Comparison of ENCODE assay signal across 8 mouse cellular contexts in the genomic region with DNA sequence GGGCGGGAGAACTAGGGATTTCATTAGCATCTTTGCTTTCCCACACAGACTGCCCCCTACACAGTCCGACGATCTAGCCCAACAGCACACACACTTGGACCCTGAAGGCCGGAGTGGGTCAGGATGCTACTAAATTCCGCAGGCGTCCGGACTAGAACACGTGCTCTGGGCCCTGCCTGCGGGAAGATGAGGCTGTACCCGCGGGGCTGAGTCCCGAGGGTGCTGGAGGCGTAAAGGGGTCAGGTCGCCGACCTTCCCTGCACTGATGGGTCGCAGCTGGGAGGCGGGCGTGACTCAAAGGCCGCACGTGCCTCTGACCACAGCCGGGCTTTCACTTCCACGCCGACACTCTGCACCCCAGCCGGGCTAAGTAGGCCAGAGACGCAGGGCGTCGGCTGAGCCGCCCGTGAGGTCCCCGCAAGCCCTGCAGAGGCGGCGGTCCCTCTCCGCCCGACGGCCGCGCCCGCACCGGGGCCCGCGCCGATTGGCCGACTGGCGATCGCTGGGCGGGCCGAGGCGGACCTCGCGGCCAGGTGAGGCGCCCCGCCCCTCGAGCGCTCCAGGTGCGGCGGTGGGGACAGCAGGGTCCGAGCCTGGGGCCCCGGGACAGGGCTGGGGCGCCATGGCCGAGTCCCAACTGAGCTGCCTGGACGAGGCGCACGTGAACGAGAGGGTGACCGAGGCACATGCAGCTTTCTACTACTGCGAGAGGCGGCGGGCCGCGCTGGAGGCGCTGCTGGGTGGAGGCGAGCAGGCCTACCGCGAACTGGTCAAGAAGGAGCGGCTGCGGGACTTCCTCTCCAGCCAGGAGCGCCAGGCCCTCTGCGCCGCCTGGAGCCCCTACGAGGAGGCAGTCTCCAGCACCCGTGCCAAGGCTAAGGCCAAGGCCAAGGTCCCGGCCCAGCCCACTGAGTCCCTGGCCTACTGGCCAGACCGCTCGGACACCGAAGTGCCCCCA. TPM values are rescaled to one million over a fixed set of nuclear protein-coding genes. Genes with fewer than 3 reads are reported as not detected.
A peak's percentile ranks its signal among the peaks of the same experiment; 100 is the strongest.
DNase-seq lines count a peak whose midpoint lies in the region; ATAC-seq and TF ChIP-seq lines count a peak whose summit lies in the region.

A gene (plus strand): TSS at position 553 of the 958 bp plus-strand sequence.

- no peaks in the 10 kb centered on the region for H3K36me3 ChIP-seq in hindbrain, postnatal 0 days (ENCODE audit: insufficient read depth, low read length)
- no peaks in the 10 kb centered on the region for H3K36me3 ChIP-seq in liver, embryonic 12.5 days

- peaks cover 6% of the 10 kb centered on the region; the same call in 1 of the 2 replicates for H3K4me1 ChIP-seq in hindbrain, postnatal 0 days (ENCODE audit: insufficient read depth, low read length)
- H3K4me1 ChIP-seq in liver, embryonic 12.5 days: peaks cover 10% of the 10 kb centered on the region

- intact Hi-C loops in left cerebral cortex, adult 2 months (cut with DNase I): no loop called here
- intact Hi-C loops in left cerebral cortex, postnatal 4 days (cut with DNase I): no loop called here

- no peak for TF ChIP-seq CTCF in left cerebral cortex, adult 2 months (IDR thresholded peaks at IDR 0.05)
- no peak for TF ChIP-seq CTCF in hindbrain, postnatal 0 days (IDR thresholded peaks at IDR 0.05; ENCODE audit: low read depth)

- ATAC-seq in hindbrain, postnatal 0 days: 0 out of 2 replicates have a peak, but pooled peaks have one; percentile 51
- 0 out of 2 replicates have a peak, but pooled peaks have one; percentile 44 for ATAC-seq in liver, embryonic 12.5 days

- H3K27ac ChIP-seq in left cerebral cortex, adult 2 months: peak within 1 kb of the TSS; percentile 15; the same call in 1 of the 2 replicates
- no peak within 1 kb of the TSS for H3K27ac ChIP-seq in hindbrain, postnatal 0 days
- no peak within 1 kb of the TSS for H3K27ac ChIP-seq in liver, embryonic 12.5 days

- peak within 1 kb of the TSS; percentile 52 for H3K4me2 ChIP-seq in hindbrain, postnatal 0 days (ENCODE audit: low read depth, low read length)
- peak within 1 kb of the TSS; percentile 63 for H3K4me2 ChIP-seq in liver, embryonic 12.5 days

- H3K9me3 ChIP-seq in hindbrain, postnatal 0 days (ENCODE audit: low read length): no peaks in the 10 kb centered on the region
- no peaks in the 10 kb centered on the region for H3K9me3 ChIP-seq in liver, embryonic 12.5 days (replicated peaks)

- 8% methylated on average over 84 of the region's 85 CpGs for WGBS in hindbrain, postnatal 0 days
- 8% methylated on average over 85 of the region's 85 CpGs for WGBS in liver, embryonic 12.5 days (ENCODE audit: insufficient replicate concordance)

- peak in 1 of 2 experiments; percentile 23 for DNase-seq in left cerebral cortex, adult 2 months (ENCODE audit: extremely low spot score in 1 of 2, low spot score in 2 of 2)
- DNase-seq in left cerebral cortex, postnatal 4 days: no peak
- peak; percentile 43 for DNase-seq in gastrocnemius, postnatal 10 days
- no peak for DNase-seq in hindbrain, postnatal 0 days (ENCODE audit: low spot score)
- DNase-seq in monocyte, adult 2 months (ENCODE audit: low read depth in 1 of 2, low spot score in 2 of 2): peak; percentile 64 to 70
- peak; percentile 76 for DNase-seq in urinary bladder, postnatal 14 days (ENCODE audit: low spot score)
- no peak for DNase-seq in right cerebral cortex, postnatal 14 days

- H3K4me3 ChIP-seq in left cerebral cortex, adult 2 months: peak within 1 kb of the TSS; percentile 26
- peak within 1 kb of the TSS; percentile 30 for H3K4me3 ChIP-seq in hindbrain, postnatal 0 days (ENCODE audit: low read length)
- peak within 1 kb of the TSS; percentile 45 for H3K4me3 ChIP-seq in liver, embryonic 12.5 days

- H3K27me3 ChIP-seq in hindbrain, postnatal 0 days (ENCODE audit: insufficient read depth, low read length): no peaks in the 10 kb centered on the region
- H3K27me3 ChIP-seq in liver, embryonic 12.5 days (replicated peaks): peaks cover 76% of the 10 kb centered on the region

- H3K9ac ChIP-seq in hindbrain, postnatal 0 days (replicated peaks; ENCODE audit: low read length): peak within 1 kb of the TSS; percentile 33
- peak within 1 kb of the TSS; percentile 27; the same call in 1 of the 2 replicates for H3K9ac ChIP-seq in liver, embryonic 12.5 days

RNA-seq across cellular contexts. Expression of the gene that starts here (rescaled TPM):
- total RNA-seq in left cerebral cortex, adult 2 months (2021): under 1 TPM; 0.26 to 0.54 TPM
- under 1 TPM; 0.44 to 0.52 TPM for total RNA-seq in left cerebral cortex, postnatal 4 days (2021)
- total RNA-seq in gastrocnemius, postnatal 10 days (2021): under 1 TPM; 0.47 to 0.49 TPM
- total RNA-seq in hindbrain, postnatal 0 days (2014; rRNA removed): 0.90 and 0.94 TPM in 2 replicates
- polyA plus RNA-seq in hindbrain, postnatal 0 days (2015; fragmentation: Nextera tagmentation; extraction: Ambion mirVana): 0.21 and 0.33 TPM in 2 replicates
- polyA plus RNA-seq in liver, embryonic 12.5 days (2016; fragmentation: Nextera tagmentation; extraction: Ambion mirVana): 0.41 and 0.42 TPM in 2 replicates

Comparison
In these comparisons a context has a peak if more than half of its experiments do, and no peak if none do; other contexts are left out.
1. Peak in DNase-seq in gastrocnemius, postnatal 10 days; RNA of the gene not detected or under 1 TPM.
2. Peak in ATAC-seq, H3K4me3 ChIP-seq, H3K9ac ChIP-seq and H3K4me2 ChIP-seq in hindbrain, postnatal 0 days; RNA of the gene not detected or under 1 TPM.
3. Peak in ATAC-seq, H3K4me3 ChIP-seq, H3K9ac ChIP-seq and H3K4me2 ChIP-seq in liver, embryonic 12.5 days; RNA of the gene not detected or under 1 TPM.
4. DNase-seq: peak in monocyte, adult 2 months (2 of 2) and urinary bladder, postnatal 14 days (single experiment); none in left cerebral cortex, postnatal 4 days (single experiment), hindbrain, postnatal 0 days (single experiment) and right cerebral cortex, postnatal 14 days (single experiment).
5. Peak in every context shown above with its lines, with median percentiles within 50 percentile points of each other: H3K4me3 ChIP-seq.